Mouse (Mus musculus): ENCODE measurements around the gene Pepd.
"Not testable (repeated sequence)": the region's sequence is repeated elsewhere in the genome, so short reads cannot be mapped to it uniquely, and the experiment has no call there.

Gene Pepd

GRCm38 (mm10) chr7:34977403-34977802 lies 65.2 kb downstream of the Pepd start:
- ATAC-seq (ENCODE audit: insufficient number of reproducible peaks, low FRiP score, low TSS enrichment) = no peak

GRCm38 (mm10) chr7:34981803-34982202 lies 69.6 kb downstream of the Pepd start:
- ATAC-seq (ENCODE audit: insufficient number of reproducible peaks, low FRiP score, low TSS enrichment) = no peak

GRCm38 (mm10) chr7:34982372-34982771 lies 70.2 kb downstream of the Pepd start:
- ATAC-seq (ENCODE audit: insufficient number of reproducible peaks, low FRiP score, low TSS enrichment) = not testable (repeated sequence)

GRCm38 (mm10) chr7:34983702-34984475 lies 71.7 kb downstream of the Pepd start:
- ATAC-seq (ENCODE audit: insufficient number of reproducible peaks, low FRiP score, low TSS enrichment) = no peak

GRCm38 (mm10) chr7:34984526-34985133 lies 72.5 kb downstream of the Pepd start:
- no peak for ATAC-seq (ENCODE audit: insufficient number of reproducible peaks, low FRiP score, low TSS enrichment)

- no peak for ATAC-seq (ENCODE audit: insufficient number of reproducible peaks, low FRiP score, low TSS enrichment)
These were observed 73.0 kb downstream of the Pepd start for GRCm38 (mm10) chr7:34985216-34985615.

- ATAC-seq (ENCODE audit: insufficient number of reproducible peaks, low FRiP score, low TSS enrichment) = no peak
These were observed 73.5 kb downstream of the Pepd start for GRCm38 (mm10) chr7:34985646-34986045.

GRCm38 (mm10) chr7:34986575-34987150 lies 74.5 kb downstream of the Pepd start:
- ATAC-seq (ENCODE audit: insufficient number of reproducible peaks, low FRiP score, low TSS enrichment) = no peak

- ATAC-seq (ENCODE audit: insufficient number of reproducible peaks, low FRiP score, low TSS enrichment) = no peak
These were observed 75.1 kb downstream of the Pepd start for GRCm38 (mm10) chr7:34987258-34987657.

GRCm38 (mm10) chr7:34988488-34988887 lies 76.3 kb downstream of the Pepd start:
- no peak for ATAC-seq (ENCODE audit: insufficient number of reproducible peaks, low FRiP score, low TSS enrichment)

- ATAC-seq (ENCODE audit: insufficient number of reproducible peaks, low FRiP score, low TSS enrichment) = no peak
These were observed 79.6 kb downstream of the Pepd start for GRCm38 (mm10) chr7:34991731-34992246.

GRCm38 (mm10) chr7:34992766-34993165 lies 80.6 kb downstream of the Pepd start:
- ATAC-seq (ENCODE audit: insufficient number of reproducible peaks, low FRiP score, low TSS enrichment) = no peak

- ATAC-seq (ENCODE audit: insufficient number of reproducible peaks, low FRiP score, low TSS enrichment) = no peak
These were observed 83.9 kb downstream of the Pepd start for GRCm38 (mm10) chr7:34995872-34996662.

- ATAC-seq (ENCODE audit: insufficient number of reproducible peaks, low FRiP score, low TSS enrichment) = no peak
These were observed 88.7 kb downstream of the Pepd start for GRCm38 (mm10) chr7:35000839-35001238.

- ATAC-seq (ENCODE audit: insufficient number of reproducible peaks, low FRiP score, low TSS enrichment) = no peak
These were observed 91.1 kb downstream of the Pepd start for GRCm38 (mm10) chr7:35003171-35003737.

GRCm38 (mm10) chr7:35006661-35007060 lies 94.5 kb downstream of the Pepd start:
- no peak for ATAC-seq (ENCODE audit: insufficient number of reproducible peaks, low FRiP score, low TSS enrichment)

GRCm38 (mm10) chr7:35013228-35013627 lies 101.0 kb downstream of the Pepd start:
- no peak for ATAC-seq (ENCODE audit: insufficient number of reproducible peaks, low FRiP score, low TSS enrichment)

- ATAC-seq (ENCODE audit: insufficient number of reproducible peaks, low FRiP score, low TSS enrichment) = no peak
These were observed 103.1 kb downstream of the Pepd start for GRCm38 (mm10) chr7:35015252-35015651.

GRCm38 (mm10) chr7:35021365-35021764 lies 109.2 kb downstream of the Pepd start:
- no peak for ATAC-seq (ENCODE audit: insufficient number of reproducible peaks, low FRiP score, low TSS enrichment)

- no peak for ATAC-seq (ENCODE audit: insufficient number of reproducible peaks, low FRiP score, low TSS enrichment)
These were observed 111.1 kb downstream of the Pepd start for GRCm38 (mm10) chr7:35023251-35023650.
